Mouse (Mus musculus) forebrain, embryonic 10.5 days (tissue): ENCODE measurements around the gene Pagr1b. TPM values are rescaled to one million over a fixed set of nuclear protein-coding genes. Genes with fewer than 3 reads are reported as not detected.

ENCODE experiments used
- DNase-seq: peaks from one replicate; pipeline ENCODE4 v3.0.0-alpha.2; 2017; ENCODE audit warnings: low spot score; ENCODE audit errors: extremely low spot score
- H3K27ac ChIP-seq: fragments of 300-500 bp; sonication (generic); 2 replicates; pipeline ENCODE4 v1.5.1; 2016; ENCODE audit warnings: mild to moderate bottlenecking
- H3K27me3 ChIP-seq: fragments of 300-500 bp; sonication (generic); 2 replicates; pipeline ENCODE4 v1.6.1; 2016; ENCODE audit warnings: mild to moderate bottlenecking; ENCODE audit not compliant: poor library complexity, severe bottlenecking
- H3K36me3 ChIP-seq: fragments of 300-500 bp; sonication (generic); replicated peaks from 2 replicates; pipeline ENCODE4 v1.6.1; 2016; ENCODE audit warnings: mild to moderate bottlenecking, moderate library complexity
- H3K4me1 ChIP-seq: fragments of 300-500 bp; sonication (generic); 2 replicates; pipeline ENCODE4 v1.6.1; 2016
- H3K4me3 ChIP-seq: fragments of 300-500 bp; sonication (generic); 2 replicates; pipeline ENCODE4 v1.5.1; 2016; ENCODE audit warnings: mild to moderate bottlenecking, moderate library complexity
- H3K9me3 ChIP-seq: fragments of 300-500 bp; sonication (generic); 2 replicates; pipeline ENCODE4 v1.6.1; 2016; ENCODE audit warnings: mild to moderate bottlenecking, moderate library complexity
- whole genome bisulfite sequencing: fragments of 180-500 bp; shearing (Covaris S2); methylation state at CpG from one replicate; pipeline ENCODE4 v1.1.7; 2016; 5-methylcytosine and 5-hydroxymethylcytosine counted together
- microRNA-seq: library from miRNA; unstranded; fragments of <30 nt; microRNA quantifications from one replicate; pipeline ENCODE4, GENCODE M21; 2017
- polyA plus RNA-seq: library from polyadenylated mRNA; unstranded; fragments of >200 nt; fragmentation: Nextera tagmentation; extraction: Ambion mirVana; gene quantifications from 2 replicates; pipeline ENCODE4 v1.2.1, GENCODE M21; 2016

The Pagr1b gene
- polyA plus RNA-seq, 1 experiment from 2014 or later = not detected

DNA sequence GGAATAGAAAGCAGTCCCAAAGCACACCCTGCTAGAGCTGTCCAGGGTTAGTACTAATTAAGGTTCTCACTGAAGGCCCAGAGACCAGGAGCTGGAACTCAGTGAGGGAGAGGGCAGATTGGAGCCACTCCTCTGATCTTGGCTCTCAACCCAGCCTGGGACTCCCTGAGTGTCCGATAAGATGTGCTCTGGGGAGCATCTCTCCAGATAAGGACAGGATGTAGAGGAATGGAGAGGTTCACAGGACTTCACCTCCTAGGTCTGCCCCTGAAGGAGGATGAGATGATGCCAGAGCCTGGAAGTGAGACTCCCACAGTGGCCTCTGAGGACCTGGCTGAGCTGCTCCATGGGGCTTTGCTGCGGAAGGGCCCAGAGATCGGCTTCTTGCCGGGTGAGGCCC is 64.5 kb downstream of the Pagr1b start:
- Histone ChIP-seq H3K27ac (no peak overlapping the region), H3K27me3 (peaks cover 58% of the 10 kb centered on the region), H3K4me1 (peaks cover 29% of the 10 kb centered on the region), H3K4me3 (peak overlapping the region; percentile 62), H3K9me3 (no peaks in the 10 kb centered on the region), H3K36me3 (0 out of 2 replicates have a peak, but pooled peaks cover 3% of the 10 kb centered on the region)
- DNase-seq = no peak
- WGBS = 26% methylated on average over 4 of the region's 4 CpGs

Small RNA genes lying within 50 kb of the gene (microRNA-seq; reads per million reads assigned to microRNA genes)
- gene Gm44343 = not detected

Other genes starting within 250 kb of the Pagr1b start
- 28.9 and 35.0 TPM in 2 replicates for gene Ypel3, start 239.5 kb downstream of the Pagr1b start, polyA plus RNA-seq
- gene Tbx6, start 235.0 kb downstream of the Pagr1b start, polyA plus RNA-seq = 0.32 and 0.61 TPM in 2 replicates
- 413 and 423 TPM in 2 replicates for gene Ppp4c, start 224.0 kb downstream of the Pagr1b start, polyA plus RNA-seq
- 2.6 and 2.9 TPM in 2 replicates for gene Fam57b, start 218.8 kb downstream of the Pagr1b start, polyA plus RNA-seq
- gene 4930451I11Rik, start 184.8 kb downstream of the Pagr1b start, polyA plus RNA-seq = not detected in 2 replicates
- 9.8 and 10.1 TPM in 2 replicates for gene Doc2a, start 169.1 kb downstream of the Pagr1b start, polyA plus RNA-seq
- gene Hirip3, start 154.5 kb downstream of the Pagr1b start, polyA plus RNA-seq = 57.4 and 65.2 TPM in 2 replicates
- gene Ino80e, start 154.1 kb downstream of the Pagr1b start, polyA plus RNA-seq = 110 and 117 TPM in 2 replicates
- 54.0 and 54.1 TPM in 2 replicates for gene Taok2, start 131.8 kb downstream of the Pagr1b start, polyA plus RNA-seq
- 22.2 and 24.9 TPM in 2 replicates for gene Tmem219, start 93.6 kb downstream of the Pagr1b start, polyA plus RNA-seq
- gene Kctd13, start 87.6 kb downstream of the Pagr1b start, polyA plus RNA-seq = 17.5 and 18.0 TPM in 2 replicates
- 0.21 TPM in 1 of 2 replicates, not detected in the other for gene Asphd1, start 66.9 kb downstream of the Pagr1b start, polyA plus RNA-seq
- 0.72 and 1.2 TPM in 2 replicates for gene Sez6l2, start 65.9 kb downstream of the Pagr1b start, polyA plus RNA-seq
- gene Cdipt, start 40.6 kb downstream of the Pagr1b start, polyA plus RNA-seq = 84.6 and 85.7 TPM in 2 replicates
- gene Cdiptos, start 40.4 kb downstream of the Pagr1b start, polyA plus RNA-seq = 0.72 and 1.0 TPM in 2 replicates
- 3.3 TPM in 2 replicates for gene Mvp, start 1.9 kb downstream of the Pagr1b start, polyA plus RNA-seq
- gene Pagr1a, start 868 bp upstream of the Pagr1b start, polyA plus RNA-seq = 92.7 and 121 TPM in 2 replicates
- 32.6 and 46.7 TPM in 2 replicates for gene Gm42742, start 4.6 kb upstream of the Pagr1b start, polyA plus RNA-seq
- 3.5 and 4.0 TPM in 2 replicates for gene Prrt2, start 4.7 kb upstream of the Pagr1b start, polyA plus RNA-seq
- gene Maz, start 10.6 kb upstream of the Pagr1b start, polyA plus RNA-seq = 60.2 and 65.7 TPM in 2 replicates
- 223 and 226 TPM in 2 replicates for gene Kif22, start 26.0 kb upstream of the Pagr1b start, polyA plus RNA-seq
- not detected in 2 replicates for gene Zg16, start 70.8 kb upstream of the Pagr1b start, polyA plus RNA-seq
- gene AI467606, start 74.9 kb upstream of the Pagr1b start, polyA plus RNA-seq = 0.74 TPM in 2 replicates
- gene Qprt, start 105.7 kb upstream of the Pagr1b start, polyA plus RNA-seq = 11.3 and 12.3 TPM in 2 replicates
- 0.07 and 0.10 TPM in 2 replicates for gene Spn, start 121.3 kb upstream of the Pagr1b start, polyA plus RNA-seq
- gene Cd2bp2, start 179.6 kb upstream of the Pagr1b start, polyA plus RNA-seq = 111 and 114 TPM in 2 replicates
- gene Tbc1d10b, start 192.0 kb upstream of the Pagr1b start, polyA plus RNA-seq = 27.3 and 29.2 TPM in 2 replicates
- 10.7 and 10.8 TPM in 2 replicates for gene Mylpf, start 192.4 kb upstream of the Pagr1b start, polyA plus RNA-seq
- 74.7 and 78.3 TPM in 2 replicates for gene Zfp553, start 216.6 kb upstream of the Pagr1b start, polyA plus RNA-seq
- gene Sept1, start 216.6 kb upstream of the Pagr1b start, polyA plus RNA-seq = 30.3 and 32.3 TPM in 2 replicates
- 55.8 and 57.7 TPM in 2 replicates for gene Zfp771, start 227.8 kb upstream of the Pagr1b start, polyA plus RNA-seq
- gene Dctpp1, start 244.2 kb upstream of the Pagr1b start, polyA plus RNA-seq = 379 and 383 TPM in 2 replicates